Mouse (Mus musculus) left cerebral cortex, postnatal 36 days (tissue): Measurements from ENCODE around the gene Nfkbib. TPM values are rescaled to one million over a fixed set of nuclear protein-coding genes. Genes with fewer than 3 reads are reported as not detected.

ENCODE experiments used
- DNase-seq, 2 experiments: peaks; one replicate each; pipeline ENCODE4 v3.0.0; 2021 to 2022; ENCODE audit warnings: low spot score in 2 of 2, mixed read lengths in 1 of 2
- intact Hi-C: fragments of 180-260 bp; cut with DNase I; formaldehyde crosslinking; loops from one replicate; pipeline ENCODE4 v1.15.1; 2025
- total RNA-seq, 2 experiments: library from RNA; stranded (reverse); gene quantifications; 2 replicates each; pipeline ENCODE4 v1.2.3; 2021

The Nfkbib gene
- 10 to 100 TPM; 34.7 to 38.9 TPM for total RNA-seq

DNA sequence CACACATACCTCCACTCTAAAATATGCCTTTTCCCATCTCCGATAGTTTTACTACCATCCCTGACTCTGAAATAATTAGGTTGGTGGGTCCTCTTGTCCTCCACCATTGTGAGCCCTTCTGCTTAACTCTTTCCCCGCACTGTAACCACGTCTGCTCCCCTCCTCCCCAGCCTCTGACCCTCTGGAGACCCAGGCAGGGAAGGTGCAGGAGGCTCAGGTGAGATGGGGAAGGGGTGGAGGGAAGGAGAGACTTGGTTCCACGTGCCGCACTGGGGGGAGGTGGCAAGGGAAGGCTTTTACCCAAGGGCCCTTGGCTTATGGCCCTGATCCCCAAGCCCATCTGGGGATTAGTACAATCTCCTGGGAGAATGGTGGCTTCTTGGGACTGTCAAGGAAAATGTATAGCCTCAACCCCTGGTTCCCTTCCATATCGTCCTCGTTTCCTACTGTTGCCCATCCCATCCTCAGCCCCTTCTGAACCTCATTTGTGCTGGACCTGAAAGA lies at the start of gene Nfkbib:
Gene Nfkbib, minus strand, starts transcription at position 51 of the 504 bp plus-strand sequence.
- no peak for DNase-seq
- intact Hi-C loops = no loop called here

DNA sequence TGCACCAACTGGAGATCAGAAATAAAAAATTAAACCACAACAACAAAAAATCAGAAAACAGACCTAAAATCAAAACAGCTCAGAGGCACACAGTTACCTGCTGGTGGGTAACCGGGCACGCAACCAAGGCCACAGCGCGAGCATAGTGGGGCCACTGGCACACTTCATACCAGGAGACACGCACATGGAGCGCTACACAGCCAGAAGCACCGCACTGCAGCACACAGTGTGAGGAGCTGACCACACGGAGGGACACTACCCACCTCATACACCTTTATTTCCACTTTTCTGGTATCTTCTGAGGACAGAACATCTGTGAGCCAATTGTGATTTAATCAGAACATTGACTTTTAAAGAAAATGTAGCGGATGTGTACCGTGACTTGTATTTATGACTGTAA lies 49.6 kb upstream of the Nfkbib start:
- intact Hi-C loops = no loop called here

DNA sequence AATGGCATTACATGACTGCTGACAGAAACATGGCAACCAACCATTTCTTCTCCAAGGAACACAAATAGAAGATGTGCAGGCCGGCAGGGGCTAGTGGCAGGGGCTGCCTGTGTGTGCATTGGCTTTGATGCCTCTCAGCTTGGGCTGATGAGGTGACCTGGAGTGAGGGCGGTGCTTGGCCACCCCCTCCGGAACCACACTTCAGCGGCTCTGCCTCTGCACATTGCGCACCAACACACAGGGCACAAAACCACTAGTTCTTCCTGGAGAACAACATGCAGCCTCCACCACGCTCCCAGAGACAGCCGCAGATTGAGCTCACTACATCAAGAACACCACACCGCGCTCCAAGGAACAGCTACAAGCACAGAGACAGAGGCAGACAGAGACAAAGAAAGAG lies 48.9 kb upstream of the Nfkbib start:
- DNase-seq = no peak
- intact Hi-C loops = no loop called here

More for the DNA sequence above, 49.6 kb upstream of the Nfkbib start:
- DNase-seq = no peak

- intact Hi-C loops = no loop called here
- DNase-seq = no peak
Observed at GRCm38 (mm10) chr7:28815230-28815629, 47.9 kb upstream of the Nfkbib start.

- no peak for DNase-seq
- intact Hi-C loops = loop anchor here (5.0 kb wide), 1 partner anchor 148 kb away; the partner anchor contains the start of gene Actn4
Observed at GRCm38 (mm10) chr7:28814306-28815034, 47.2 kb upstream of the Nfkbib start.

- intact Hi-C loops = loop anchor here (5.0 kb wide), 1 partner anchor 149 kb away; the partner anchor contains the start of gene Actn4
Observed at GRCm38 (mm10) chr7:28812949-28813348, 45.6 kb upstream of the Nfkbib start.

DNA sequence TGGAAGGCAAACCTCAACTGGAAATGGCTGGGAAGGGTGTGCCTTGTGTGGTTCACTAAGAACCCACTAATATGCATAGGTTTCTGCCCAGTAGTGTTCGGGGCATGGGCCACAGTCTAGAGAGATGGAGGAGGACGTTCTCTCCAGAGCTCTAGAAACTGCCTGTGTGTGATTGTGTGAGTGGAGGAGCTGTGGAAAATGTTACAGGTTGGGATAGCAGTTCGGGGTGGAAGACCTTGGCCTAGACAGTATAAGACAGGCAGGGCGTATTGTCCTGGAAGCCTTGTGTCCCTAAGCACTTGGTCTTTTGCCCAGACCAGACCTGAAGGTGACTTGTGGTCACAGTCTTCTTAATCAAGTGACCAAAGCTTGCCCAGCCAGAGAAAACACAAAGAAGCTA lies 45.1 kb upstream of the Nfkbib start:
- no peak for DNase-seq
- intact Hi-C loops = loop anchor here (5.0 kb wide), 1 partner anchor 150 kb away; the partner anchor contains the start of gene Actn4

More at GRCm38 (mm10) chr7:28812949-28813348, 45.6 kb upstream of the Nfkbib start:
- DNase-seq = no peak

DNA sequence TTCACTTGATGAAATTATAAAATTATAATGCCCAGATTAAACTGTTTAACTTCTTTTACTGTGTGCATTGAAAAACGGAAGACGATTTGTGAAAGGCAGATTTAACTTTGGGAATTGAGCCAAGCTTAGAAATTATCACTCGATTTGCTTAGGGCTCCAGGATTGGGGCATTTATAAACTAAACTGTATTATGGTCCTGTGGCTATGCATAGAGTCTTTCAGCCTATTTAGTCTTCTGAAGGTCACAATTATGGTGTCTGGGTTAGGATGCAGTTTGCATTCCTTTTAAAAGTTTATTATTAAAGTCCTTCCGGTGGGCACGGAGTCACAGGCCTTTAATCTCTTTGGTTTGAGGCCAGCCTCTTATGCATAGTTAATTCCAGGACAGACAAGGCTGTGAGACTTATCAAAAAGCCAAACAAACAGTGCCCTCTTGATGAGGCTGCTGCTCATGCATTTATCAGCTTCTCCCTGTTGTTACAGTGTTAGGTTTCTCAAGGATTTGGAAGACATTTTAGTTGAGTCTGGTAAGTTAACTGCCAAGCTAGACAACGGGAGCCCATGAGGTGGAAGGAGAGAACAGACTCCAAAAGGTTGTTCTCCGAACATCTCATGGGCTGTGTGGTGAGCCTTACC lies 44.4 kb upstream of the Nfkbib start:
- intact Hi-C loops = loop anchor here (2.0 to 5.0 kb wide), 2 partner anchors 13 to 151 kb away; partner anchors contain the start of genes Actn4 and Ech1
- DNase-seq = no peak

GRCm38 (mm10) chr7:28811228-28811627 lies 43.9 kb upstream of the Nfkbib start:
- intact Hi-C loops = loop anchor here (2.0 to 5.0 kb wide), 2 partner anchors 14 to 151 kb away; partner anchors contain the start of genes Actn4 and Ech1
- DNase-seq = peak; percentile 88 to 91

DNA sequence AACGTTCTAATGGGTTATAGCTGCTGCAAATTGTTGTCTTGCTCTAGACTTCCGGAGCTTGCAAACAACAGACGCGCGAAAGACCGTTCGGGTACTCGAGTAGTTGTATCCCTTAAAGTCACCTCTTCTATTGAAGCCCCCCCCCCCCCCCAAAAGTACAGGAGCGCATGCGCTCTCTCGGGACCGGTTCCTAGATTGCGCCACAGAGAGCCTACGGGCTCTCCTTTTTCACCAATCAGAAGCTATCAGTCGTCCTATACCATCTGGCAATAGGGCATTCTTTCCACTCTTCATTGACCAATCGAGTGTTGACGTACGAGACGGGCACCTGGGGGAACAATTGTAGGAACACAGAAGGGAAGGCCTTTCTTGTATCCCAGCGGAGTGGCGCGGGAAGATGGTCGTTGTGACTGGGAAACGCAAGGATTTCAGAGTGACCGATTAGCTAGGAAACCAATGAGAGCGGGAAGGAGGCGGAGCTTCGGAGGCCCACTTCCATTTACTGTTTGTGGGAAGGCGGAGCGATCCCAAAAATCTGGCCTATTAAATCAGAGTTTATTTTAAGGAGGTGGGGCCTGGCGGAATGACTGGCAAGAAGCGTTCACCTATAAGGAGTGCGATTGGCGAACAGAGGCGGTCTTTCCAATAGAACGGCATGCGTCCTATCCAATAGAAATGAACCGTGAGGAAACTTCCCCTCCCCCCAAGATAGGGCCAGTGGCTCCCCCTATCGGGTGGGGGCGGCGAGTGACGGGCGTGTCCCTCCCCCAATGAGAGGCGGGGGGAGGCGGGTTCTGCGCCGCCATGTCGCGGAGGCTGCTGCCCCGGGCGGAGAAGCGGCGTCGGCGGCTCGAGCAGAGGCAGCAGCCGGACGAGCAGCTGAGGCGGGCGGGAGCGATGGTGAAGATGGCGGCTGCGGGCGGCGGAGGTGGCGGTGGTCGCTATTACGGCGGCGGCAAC lies 43.1 kb upstream of the Nfkbib start:
- DNase-seq = peak; percentile 97 to 98
- intact Hi-C loops = loop anchor here (2.0 to 5.0 kb wide), 2 partner anchors 14 to 152 kb away; partner anchors contain the start of genes Actn4 and Ech1

DNA sequence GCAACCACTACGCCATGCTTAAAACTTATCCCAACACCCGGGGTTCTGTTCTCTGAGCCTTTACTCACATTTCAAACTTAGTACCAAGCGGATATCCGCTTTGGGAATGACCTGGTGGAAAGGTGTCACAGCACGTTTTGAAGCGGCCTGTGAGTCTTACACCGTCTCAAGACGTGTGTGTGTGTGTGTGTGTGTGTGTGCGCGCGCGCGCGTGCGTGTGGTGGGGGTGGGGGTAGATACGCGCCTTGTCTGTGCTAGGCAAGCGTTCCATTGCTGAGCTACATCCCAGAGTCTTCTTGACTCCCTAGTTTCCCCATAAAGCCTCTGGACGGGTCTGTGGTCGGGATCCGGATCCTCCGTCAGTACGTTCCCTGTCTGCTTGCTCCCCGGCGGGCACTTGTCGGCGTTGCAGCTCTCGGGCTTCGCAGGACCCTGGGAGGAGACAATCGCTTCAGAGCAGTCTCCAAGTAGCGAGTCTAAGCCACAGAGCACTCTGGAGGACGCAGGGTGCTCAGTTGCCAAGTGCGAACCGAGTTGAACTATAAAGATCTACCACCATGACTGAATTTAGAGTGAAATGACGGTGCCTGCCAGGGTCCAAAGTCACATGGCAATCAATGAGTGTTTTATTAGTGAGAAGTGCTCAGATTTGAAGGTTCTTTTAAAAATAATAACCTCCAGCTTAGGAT lies 42.2 kb upstream of the Nfkbib start:
- peak; percentile 56 to 59 for DNase-seq
- intact Hi-C loops = loop anchor here (2.0 to 5.0 kb wide), 2 partner anchors 15 to 153 kb away; partner anchors contain the start of genes Actn4 and Ech1

- intact Hi-C loops = no loop called here
- DNase-seq = peak; percentile 92 to 95
Observed at GRCm38 (mm10) chr7:28808957-28809393, 41.7 kb upstream of the Nfkbib start.

- intact Hi-C loops = no loop called here
- peak in 1 of 2 experiments; percentile 49 for DNase-seq
Observed at GRCm38 (mm10) chr7:28808221-28808941, 41.1 kb upstream of the Nfkbib start, which contains the start of gene Hnrnpl. Hnrnpl (plus strand) TSS chr7:28808541.

GRCm38 (mm10) chr7:28807641-28808220 lies 40.4 kb upstream of the Nfkbib start:
- DNase-seq = no peak
- intact Hi-C loops = no loop called here

- no peak for DNase-seq
- intact Hi-C loops = no loop called here
Observed at GRCm38 (mm10) chr7:28806869-28807268, 39.6 kb upstream of the Nfkbib start.

DNA sequence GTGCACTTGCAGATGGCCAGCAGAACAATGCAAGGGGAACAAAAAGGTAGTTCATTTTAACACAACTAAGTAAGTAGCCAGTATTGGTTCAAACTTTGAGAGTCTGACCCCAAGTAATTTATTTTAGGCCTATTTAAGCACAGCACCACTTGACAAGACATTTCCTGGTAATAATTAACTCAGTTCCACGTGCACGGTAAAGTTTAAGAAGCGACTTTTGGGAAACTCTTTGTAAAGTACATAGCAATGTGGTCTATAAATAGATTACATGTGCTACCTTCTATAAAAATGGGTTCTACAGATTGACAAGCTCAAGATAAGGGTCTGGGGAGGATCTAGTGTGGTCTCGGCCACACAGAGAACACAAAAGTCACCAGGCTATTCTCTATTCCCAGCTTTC lies 36.4 kb upstream of the Nfkbib start:
- intact Hi-C loops = no loop called here

GRCm38 (mm10) chr7:28802846-28803588 lies 35.7 kb upstream of the Nfkbib start:
- DNase-seq = no peak
- intact Hi-C loops = no loop called here

More for the DNA sequence above, 36.4 kb upstream of the Nfkbib start:
- DNase-seq = no peak
